Mouse (Mus musculus) CD4-positive helper T cell, adult 2 months (primary cell): ENCODE results near the gene Frem1.

ENCODE experiments used
- DNase-seq: peaks from one replicate; pipeline ENCODE4 v3.0.0-alpha.2; 2012; ENCODE audit warnings: low read depth, missing footprints, low spot score

Gene Frem1

GRCm38 (mm10) chr4:82930079-82930478 is 122.1 kb downstream of the Frem1 start:
- DNase-seq, result no peak

- DNase-seq, result no peak
These were observed 130.2 kb downstream of the Frem1 start for GRCm38 (mm10) chr4:82921962-82922361.

- no peak for DNase-seq
These were observed 133.5 kb downstream of the Frem1 start for GRCm38 (mm10) chr4:82918625-82919024.

- DNase-seq, result no peak
These were observed 135.5 kb downstream of the Frem1 start for GRCm38 (mm10) chr4:82916678-82917050.

- no peak for DNase-seq
These were observed 136.0 kb downstream of the Frem1 start for GRCm38 (mm10) chr4:82916003-82916677.

GRCm38 (mm10) chr4:82915576-82915975 is 136.6 kb downstream of the Frem1 start:
- DNase-seq, result no peak

- DNase-seq, result no peak
These were observed 137.5 kb downstream of the Frem1 start for GRCm38 (mm10) chr4:82914601-82915143.

GRCm38 (mm10) chr4:82895227-82895626 is 156.9 kb downstream of the Frem1 start:
- no peak for DNase-seq

- DNase-seq, result no peak
These were observed 159.9 kb downstream of the Frem1 start for GRCm38 (mm10) chr4:82892247-82892646.

GRCm38 (mm10) chr4:82891566-82891965 is 160.6 kb downstream of the Frem1 start:
- DNase-seq, result no peak

- DNase-seq, result no peak
These were observed 161.1 kb downstream of the Frem1 start for GRCm38 (mm10) chr4:82891049-82891448.

GRCm38 (mm10) chr4:82890585-82890984 is 161.6 kb downstream of the Frem1 start:
- no peak for DNase-seq

- no peak for DNase-seq
These were observed 166.0 kb downstream of the Frem1 start for GRCm38 (mm10) chr4:82886148-82886547.

GRCm38 (mm10) chr4:82885535-82885913 is 166.6 kb downstream of the Frem1 start:
- DNase-seq, result no peak

- DNase-seq, result no peak
These were observed 167.3 kb downstream of the Frem1 start, which contains the start of gene Cer1 for GRCm38 (mm10) chr4:82884636-82885534. TSS of gene Cer1 (minus strand) at chr4:82885148.

GRCm38 (mm10) chr4:82882500-82882899 is 169.6 kb downstream of the Frem1 start:
- no peak for DNase-seq

GRCm38 (mm10) chr4:82881366-82881765 is 170.8 kb downstream of the Frem1 start:
- DNase-seq, result no peak

GRCm38 (mm10) chr4:82880243-82880642 is 171.9 kb downstream of the Frem1 start:
- DNase-seq, result no peak

GRCm38 (mm10) chr4:82879152-82879551 is 173.0 kb downstream of the Frem1 start:
- DNase-seq, result no peak

- DNase-seq, result no peak
These were observed 175.5 kb downstream of the Frem1 start for GRCm38 (mm10) chr4:82876656-82877055.

GRCm38 (mm10) chr4:82875532-82875931 is 176.6 kb downstream of the Frem1 start:
- DNase-seq, result no peak

GRCm38 (mm10) chr4:82874791-82875190 is 177.3 kb downstream of the Frem1 start:
- no peak for DNase-seq

- DNase-seq, result no peak
These were observed 179.6 kb downstream of the Frem1 start for GRCm38 (mm10) chr4:82872548-82872947.
